Mouse (Mus musculus) E14TG2a.4 (cell line): ENCODE measurements around the gene Swsap1.

Experiments used
- CTCF ChIP-seq: conservative IDR thresholded peaks from 2 replicates; pipeline ENCODE4 v1.5.1; 2014; ENCODE audit warnings: low read length
- NANOG ChIP-seq: IDR thresholded peaks from 2 replicates; pipeline ENCODE4 v1.6.1; 2014; ENCODE audit warnings: borderline replicate concordance, low read length, mixed read lengths

DNA sequence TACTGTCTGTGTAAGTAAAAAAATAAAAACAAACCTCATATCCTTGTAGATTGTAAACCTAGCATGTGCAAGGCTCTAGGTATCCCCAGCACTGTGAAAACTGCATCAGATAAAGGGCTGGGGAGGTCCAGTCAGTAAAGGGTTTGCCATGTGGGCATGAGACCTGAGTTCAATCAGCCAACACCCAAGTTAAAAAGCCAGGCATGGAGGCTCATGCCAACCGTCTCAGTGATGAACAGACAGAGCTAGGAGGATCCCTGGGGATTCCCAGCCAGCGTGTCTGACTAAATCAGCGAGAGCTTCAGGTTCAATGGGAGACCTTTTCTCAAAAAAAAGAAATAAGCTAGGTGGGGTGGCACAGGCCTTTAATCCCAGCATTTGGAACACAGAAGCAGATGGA is 30.5 kb upstream of the Swsap1 start:
- TF ChIP-seq CTCF (no peak), NANOG (no peak)
